Mouse (Mus musculus) adrenal gland, postnatal 14 days (tissue): ENCODE data around the gene Pibf1. TPM values are rescaled to one million over a fixed set of nuclear protein-coding genes. Genes with fewer than 3 reads are reported as not detected.

Experiments used
- DNase-seq: peaks from one replicate; pipeline ENCODE4 v3.0.0; 2021; ENCODE audit warnings: mixed read lengths
- total RNA-seq: library from RNA; stranded (reverse); gene quantifications from 2 replicates; pipeline ENCODE4 v1.2.3, GENCODE M21; 2021

The Pibf1 gene
- total RNA-seq, 1 experiment from 2014 or later, result 10.2 TPM

- DNase-seq, result no peak
These were observed 174.8 kb downstream of the Pibf1 start for GRCm38 (mm10) chr14:99274056-99274455.

GRCm38 (mm10) chr14:99275827-99276226, 176.6 kb downstream of the Pibf1 start:
- DNase-seq, result no peak

GRCm38 (mm10) chr14:99278312-99278711, 179.1 kb downstream of the Pibf1 start:
- DNase-seq, result no peak

GRCm38 (mm10) chr14:99278763-99279486, 179.7 kb downstream of the Pibf1 start:
- DNase-seq, result no peak

- DNase-seq, result no peak
These were observed 181.2 kb downstream of the Pibf1 start for GRCm38 (mm10) chr14:99280399-99280798.

GRCm38 (mm10) chr14:99280825-99281433, 181.7 kb downstream of the Pibf1 start:
- DNase-seq, result no peak

GRCm38 (mm10) chr14:99285486-99285885, 186.3 kb downstream of the Pibf1 start:
- no peak for DNase-seq

GRCm38 (mm10) chr14:99292176-99292575, 193.0 kb downstream of the Pibf1 start:
- DNase-seq, result no peak

GRCm38 (mm10) chr14:99294424-99294823, 195.2 kb downstream of the Pibf1 start:
- DNase-seq, result no peak

- DNase-seq, result no peak
These were observed 196.6 kb downstream of the Pibf1 start for GRCm38 (mm10) chr14:99295606-99296341.

GRCm38 (mm10) chr14:99298385-99299021, 199.3 kb downstream of the Pibf1 start, which contains the start of gene Klf5:
Gene Klf5, plus strand, starts transcription at chr14:99298691.
- DNase-seq, result peak; percentile 96

- peak; percentile 78 for DNase-seq
These were observed 199.8 kb downstream of the Pibf1 start for GRCm38 (mm10) chr14:99299022-99299481.

- DNase-seq, result peak; percentile 14
These were observed 200.5 kb downstream of the Pibf1 start for GRCm38 (mm10) chr14:99299701-99300191.

- DNase-seq, result no peak
These were observed 202.2 kb downstream of the Pibf1 start for GRCm38 (mm10) chr14:99301472-99301871.

Other genes starting within 250 kb of the Pibf1 start
- 4.0 and 6.8 TPM in 2 replicates for gene Rpl36a-ps1, start 105.1 kb upstream of the Pibf1 start, total RNA-seq
- gene Mzt1, start 53.3 kb upstream of the Pibf1 start, total RNA-seq, result 25.3 and 29.9 TPM in 2 replicates
- 4.9 and 5.9 TPM in 2 replicates for gene Bora, start 53.2 kb upstream of the Pibf1 start, total RNA-seq
- 27.5 and 31.9 TPM in 2 replicates for gene Dis3, start 346 bp downstream of the Pibf1 start, total RNA-seq
- 7.6 and 8.8 TPM in 2 replicates for gene Klf5, start 199.3 kb downstream of the Pibf1 start, total RNA-seq